Mouse (Mus musculus) layer of hippocampus, adult 8-10 months (tissue): ENCODE results near the gene Pnpo. TPM values are rescaled to one million over a fixed set of nuclear protein-coding genes. Genes with fewer than 3 reads are reported as not detected.

Source experiments
- DNase-seq, 2 experiments: peaks; one replicate each; pipeline ENCODE4 v3.0.0; 2022; ENCODE audit warnings: low spot score in 2 of 2
- total RNA-seq, 4 experiments: library from RNA; stranded (reverse); gene quantifications; 2 replicates each; pipeline ENCODE4 v1.2.4; 2022

Gene Pnpo
- total RNA-seq, 4 experiments from 2014 or later: 38.1 to 41.5 (median 39.6) TPM

DNA sequence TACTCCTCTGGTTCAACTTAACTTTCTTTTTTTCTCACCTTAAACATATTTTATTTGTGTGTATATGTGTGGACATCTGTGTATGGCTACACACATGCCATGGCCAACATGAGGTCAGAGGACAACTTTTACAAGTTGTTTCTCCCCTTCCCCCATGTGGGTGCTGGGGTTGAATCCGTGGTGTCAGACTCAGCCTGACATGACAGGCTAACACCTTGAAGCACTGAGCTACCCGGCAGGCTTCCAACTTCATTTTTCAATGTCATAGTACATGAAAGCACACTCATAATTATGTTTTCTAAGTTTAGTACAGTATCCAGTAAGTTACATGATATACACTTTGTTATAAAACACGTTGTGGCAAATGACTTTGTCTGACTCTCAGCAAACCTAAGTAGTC lies 26.6 kb upstream of the Pnpo start:
- DNase-seq: no peak

DNA sequence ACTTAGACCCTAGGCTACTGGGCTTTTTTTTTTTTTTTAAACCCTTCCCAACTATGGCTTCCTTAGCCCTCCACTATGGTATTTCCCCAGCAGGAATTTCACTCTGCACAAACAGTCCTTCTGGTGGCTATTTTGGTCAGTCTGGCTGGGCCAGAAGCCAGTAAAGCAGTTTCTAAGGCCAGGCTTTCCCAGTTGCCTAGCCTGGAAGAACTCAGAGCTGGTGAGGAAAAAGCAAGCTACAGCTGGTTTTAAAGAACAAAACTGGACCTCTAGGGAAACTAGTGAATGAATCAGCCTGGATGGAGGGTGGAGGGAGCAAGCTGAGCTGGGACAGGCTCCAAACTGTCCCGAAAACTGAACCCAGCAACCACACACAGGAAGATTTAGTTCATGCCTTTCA lies 26.0 kb upstream of the Pnpo start:
- DNase-seq: no peak

DNA sequence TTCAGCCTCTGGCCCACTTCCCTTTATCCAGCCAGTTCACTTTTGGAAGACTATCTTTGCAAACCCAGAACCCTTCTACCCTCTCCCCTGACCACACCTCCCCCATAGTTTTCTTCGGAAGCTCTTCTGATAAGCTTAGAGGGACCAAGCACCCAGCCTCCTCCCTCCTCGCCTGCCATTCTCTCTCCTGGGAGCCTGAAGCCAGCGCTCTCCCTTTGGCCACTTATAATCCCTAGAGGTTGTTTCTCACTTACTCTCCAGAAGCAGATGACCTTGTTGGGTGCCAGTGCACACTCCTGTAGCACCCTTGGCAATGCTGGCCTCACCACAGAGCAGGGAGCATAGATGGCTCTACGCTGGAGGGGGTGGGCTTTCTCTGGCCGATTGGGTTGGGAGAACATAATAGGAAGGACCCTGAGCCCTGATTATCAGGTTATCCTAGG lies 25.5 kb upstream of the Pnpo start:
- DNase-seq: no peak

DNA sequence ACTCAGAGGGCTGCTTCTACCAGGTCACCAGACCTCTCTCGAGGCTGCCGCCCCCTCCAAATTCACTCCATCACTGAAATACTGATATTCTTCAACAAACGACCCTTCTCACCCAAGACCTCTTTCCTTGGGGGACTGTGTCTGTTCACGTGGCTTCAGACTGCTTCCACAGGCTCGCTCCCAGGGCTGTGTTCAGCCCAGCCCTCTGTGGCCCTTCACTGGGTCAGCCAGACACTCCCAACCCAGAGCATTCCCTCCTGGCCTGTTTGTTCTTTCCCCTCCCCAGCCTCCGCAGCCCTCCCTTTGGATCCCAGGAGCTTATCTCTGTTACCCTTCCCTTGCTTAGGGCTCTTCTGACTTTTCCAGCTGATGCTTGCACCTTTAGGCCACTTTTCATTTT lies 24.7 kb upstream of the Pnpo start:
- DNase-seq: no peak

DNA sequence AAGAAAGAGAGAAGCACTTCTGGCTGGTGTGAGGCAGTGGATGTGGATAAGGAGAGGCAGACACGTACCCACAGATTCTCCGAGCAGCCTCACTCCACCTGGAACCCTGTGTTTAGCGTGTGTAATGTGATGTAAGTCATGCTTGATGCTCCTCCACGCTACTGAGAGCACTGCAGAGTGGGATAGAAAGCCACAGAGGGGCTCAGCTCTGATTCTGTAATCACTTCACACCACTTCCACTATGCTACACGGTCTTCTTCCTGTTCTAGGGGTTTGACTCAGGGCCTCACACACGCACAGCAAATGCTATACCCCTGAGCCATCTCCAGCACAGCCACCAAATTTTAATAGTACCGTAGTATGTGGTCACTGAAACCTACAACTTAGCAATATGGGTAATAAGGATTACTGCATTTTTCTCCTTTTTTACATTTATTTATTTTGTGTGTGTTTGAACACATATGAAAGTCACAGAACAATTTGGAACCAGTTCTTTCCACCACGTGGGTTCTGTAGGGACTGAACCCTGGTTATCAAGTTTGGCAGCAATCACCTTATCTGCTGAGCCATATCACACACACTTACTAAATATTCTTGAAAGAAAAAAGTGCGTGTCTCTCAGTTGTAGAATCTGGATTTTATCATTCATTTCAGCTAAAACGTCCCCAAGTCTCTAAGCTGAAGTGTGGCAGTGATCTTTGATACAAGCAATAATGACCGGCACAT lies 23.9 kb upstream of the Pnpo start:
- DNase-seq: no peak

DNA sequence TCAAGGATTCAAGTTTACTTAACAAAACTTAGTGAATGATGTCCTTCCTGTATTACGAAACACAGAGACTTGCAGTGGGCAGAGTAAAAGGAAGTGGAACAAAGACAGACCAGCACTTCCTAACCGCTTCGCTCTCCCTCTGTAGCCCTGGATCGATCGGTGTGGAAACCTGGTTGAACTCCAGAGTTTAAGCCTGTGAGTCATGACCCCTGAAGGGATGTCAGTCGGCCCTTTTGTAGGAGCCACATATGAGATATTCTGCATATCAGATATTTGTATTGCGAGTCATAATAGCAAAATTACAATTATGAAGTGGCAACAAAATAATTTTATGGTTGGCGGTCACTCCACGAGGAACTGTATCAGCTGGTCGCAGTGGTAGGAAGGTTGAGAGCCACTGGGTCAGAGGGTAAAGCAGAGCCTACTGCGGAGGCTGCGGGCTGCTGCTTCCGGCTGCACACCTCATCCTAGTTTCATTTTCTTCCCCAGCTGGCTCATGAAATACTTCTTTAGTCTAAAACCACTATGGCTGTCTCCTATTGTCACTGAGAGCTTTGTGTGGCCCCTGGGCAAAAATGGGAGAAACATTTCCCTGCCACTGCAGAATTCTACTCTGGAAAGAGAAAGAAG lies 23.2 kb upstream of the Pnpo start:
- DNase-seq: no peak

DNA sequence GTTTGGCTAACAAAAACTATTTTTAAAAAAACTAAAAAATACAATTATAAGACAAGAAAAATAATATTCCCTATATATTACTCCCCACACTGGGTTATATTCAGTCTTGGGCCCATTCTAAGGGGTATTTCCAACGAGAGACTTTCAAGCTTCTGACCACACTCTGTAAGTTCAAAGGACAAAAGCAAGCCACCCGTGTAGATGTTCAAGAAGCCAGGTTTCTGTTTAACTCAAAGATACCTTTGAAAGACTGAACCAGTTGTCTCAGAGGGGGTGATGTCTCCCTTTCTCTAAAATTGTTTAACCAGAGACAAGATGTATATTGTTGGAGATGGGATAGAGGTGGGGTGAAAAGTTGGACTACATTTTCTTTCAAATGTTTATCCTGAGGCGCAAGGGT lies 22.4 kb upstream of the Pnpo start:
- no peak for DNase-seq

DNA sequence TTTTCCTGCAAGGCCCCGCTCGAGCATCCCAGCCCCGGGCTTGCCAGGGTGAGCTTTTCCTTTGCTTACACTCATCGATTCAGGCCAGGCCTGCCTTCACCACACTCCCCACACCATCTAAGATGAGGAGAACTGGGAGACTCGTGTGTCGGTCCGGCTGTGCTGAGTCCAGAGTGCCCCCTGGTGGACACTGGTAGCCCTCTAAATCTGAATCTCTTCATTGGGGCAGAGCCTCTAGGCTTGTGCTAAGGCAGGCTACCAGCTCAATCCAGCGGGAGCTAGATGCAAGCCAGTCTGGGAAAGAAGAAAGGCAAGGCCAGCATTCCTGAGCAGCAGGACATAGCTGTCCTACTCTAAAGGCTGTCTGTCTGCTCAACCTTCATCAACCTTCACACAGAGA lies 19.8 kb upstream of the Pnpo start:
- DNase-seq: peak; percentile 83 to 93

DNA sequence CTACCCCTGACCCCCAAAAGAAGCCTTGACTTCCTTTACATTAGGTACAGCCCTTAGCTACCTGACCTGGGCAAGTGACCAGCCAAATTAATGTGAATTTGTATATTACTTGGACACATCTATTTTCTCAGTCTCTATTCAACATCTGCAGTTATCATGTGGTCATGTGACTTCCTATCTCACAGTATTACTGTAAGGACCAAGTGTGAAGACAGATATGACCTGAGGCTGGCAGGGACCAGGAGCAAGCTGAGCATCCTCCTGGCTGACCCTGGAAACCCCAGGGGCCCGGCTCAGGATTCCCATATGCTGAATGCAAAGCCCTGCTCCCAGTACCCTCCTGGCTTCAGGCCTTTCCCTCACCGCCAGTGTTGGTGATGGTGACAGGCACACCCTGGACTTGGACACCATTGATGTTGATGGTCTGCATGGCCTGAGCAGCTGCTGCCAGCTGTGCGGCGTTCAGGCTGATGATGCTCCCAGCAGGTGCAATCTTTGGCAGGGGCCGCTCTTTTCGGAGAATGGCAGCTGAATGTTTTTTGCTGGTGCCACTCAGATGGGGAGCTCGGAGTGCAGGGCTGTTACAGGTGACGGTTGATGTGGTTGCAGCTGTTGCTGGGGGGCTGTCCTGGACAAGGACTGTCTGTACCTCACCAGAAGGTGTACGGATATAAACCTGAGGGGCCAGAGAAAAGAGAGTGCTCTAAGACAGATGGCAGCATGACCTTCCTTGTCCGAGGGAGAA lies 13.4 kb upstream of the Pnpo start:
- DNase-seq: no peak

DNA sequence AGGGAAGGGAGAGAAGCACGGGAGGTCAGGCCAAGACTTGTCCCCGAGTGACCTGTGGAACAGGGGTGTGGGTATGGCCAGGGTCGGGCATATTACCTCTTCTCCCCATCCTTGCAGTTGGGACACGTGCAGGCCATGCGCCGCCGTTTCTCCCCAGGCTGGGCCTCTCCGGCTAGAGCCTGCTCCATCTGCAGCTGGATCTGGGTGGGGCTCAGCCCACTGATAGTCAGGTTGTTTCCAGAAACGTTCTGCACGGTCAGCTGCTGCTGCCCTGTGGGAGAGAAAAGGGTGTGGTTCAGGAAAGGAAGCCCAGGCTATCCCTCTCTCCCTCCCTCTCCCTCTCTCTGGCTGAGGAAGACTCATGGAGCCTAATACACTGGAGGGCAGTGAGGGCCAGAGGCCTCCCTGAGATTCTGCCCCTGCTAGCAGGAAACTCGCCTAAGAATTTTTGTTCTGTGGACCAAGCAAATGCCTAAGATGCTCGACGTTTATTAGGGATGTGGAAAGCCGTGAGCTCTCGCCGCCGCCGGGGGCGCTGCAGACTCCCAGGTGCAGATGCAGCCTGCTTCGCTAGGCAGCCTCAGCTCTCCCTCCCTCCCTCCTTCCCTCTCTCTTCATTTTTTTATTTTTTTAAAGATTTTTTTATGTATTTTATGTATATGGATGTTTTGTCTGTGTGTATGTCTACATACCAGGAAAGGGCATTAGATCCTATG lies 12.4 kb upstream of the Pnpo start:
- DNase-seq: no peak

DNA sequence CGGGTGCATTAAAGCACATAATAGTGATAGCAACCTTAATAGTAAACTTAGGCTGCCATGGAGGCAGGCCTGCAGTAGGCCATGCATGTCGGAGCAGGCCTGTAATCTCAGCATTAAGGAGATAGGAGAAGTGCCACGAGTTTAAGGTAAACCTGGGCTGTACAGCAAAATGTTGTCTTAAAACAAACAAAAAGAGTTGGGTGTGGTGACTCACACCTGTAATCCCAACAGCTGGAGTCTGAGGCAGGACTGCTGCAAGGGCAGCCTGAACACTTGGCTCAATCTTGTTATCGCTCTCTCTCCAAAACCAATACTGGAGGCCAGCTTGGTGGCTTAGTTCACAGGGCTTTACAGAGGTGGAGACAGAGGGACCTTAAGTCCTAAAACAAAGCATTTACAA lies 11.3 kb upstream of the Pnpo start:
- DNase-seq: no peak

DNA sequence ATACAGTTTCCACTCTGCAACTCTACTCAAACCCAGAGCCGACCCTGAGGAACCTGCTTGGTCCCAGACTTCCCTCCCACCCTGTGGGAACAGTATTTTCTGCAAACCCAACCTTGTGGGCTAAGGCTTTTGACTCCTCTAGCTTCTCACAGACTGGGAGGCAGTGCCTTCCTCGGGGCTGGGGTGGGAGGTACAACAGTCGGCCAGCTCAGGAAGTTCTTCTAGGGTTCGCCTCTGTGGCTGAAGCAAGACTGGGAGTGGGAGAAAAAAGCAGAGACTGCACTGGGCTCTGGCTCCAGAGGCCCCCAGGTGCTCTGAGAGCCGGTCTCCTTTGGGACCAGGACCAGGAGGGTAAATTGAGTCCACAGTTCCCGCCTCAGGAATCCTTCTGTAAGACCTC lies 9.1 kb upstream of the Pnpo start:
- no peak for DNase-seq

DNA sequence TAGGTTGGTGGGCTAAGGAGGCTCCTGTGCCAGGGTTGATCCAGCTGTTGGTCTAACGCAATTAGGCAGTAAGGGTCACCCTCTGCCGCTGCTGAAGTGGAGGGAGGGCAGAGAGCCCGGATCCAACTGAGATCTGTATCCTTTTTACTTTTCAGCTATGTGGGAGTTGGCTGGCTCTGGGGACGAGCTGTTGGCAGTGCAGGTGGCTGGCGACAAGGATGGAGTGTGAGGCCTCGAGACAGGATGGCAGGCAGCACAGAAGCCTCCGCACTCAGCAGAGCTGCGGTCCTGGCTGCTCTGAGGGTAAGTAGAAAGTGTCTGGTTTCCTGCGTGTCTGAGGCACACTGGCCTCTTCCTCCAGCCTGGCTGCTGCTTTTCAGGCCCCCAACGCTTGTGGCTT lies 8.6 kb upstream of the Pnpo start:
- no peak for DNase-seq

DNA sequence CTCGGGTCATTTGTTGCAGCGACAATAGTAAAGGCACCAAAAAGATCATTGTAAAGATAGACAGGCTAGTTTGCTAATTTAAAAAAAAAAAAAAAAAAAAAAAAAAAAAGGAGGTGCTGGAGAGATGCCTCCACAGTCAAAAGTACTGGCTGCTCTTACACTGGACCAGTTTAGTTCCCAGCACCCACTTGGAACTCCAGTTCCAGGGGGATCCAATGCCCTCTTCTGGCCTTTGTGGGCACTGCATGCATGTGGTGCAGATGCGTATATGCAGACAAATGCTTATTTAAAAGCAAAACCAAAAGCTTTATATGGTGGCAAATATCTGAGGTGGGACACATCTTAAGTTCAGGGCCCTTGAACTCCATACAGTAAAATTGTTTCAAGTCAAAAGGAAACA lies 7.0 kb upstream of the Pnpo start:
- DNase-seq: no peak

DNA sequence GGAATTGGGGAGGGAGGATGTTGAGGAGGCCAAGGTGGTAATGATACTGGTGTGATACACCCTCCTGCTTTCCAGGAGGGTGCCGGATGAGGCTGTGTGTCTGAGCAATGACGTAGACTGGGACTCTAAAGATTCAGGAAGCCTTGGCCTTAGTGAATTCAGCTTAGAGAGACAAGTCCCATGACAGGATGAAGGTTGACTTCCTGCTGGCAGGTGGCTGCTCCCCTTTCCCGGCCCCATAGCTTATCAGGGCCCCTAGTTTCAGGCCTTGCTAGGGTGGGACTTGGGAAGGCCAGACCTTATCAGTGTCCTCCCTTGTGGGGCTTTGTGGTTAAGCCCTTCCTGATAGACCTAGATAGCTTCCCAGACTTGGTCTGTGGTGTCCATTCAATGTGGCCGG lies 4.1 kb upstream of the Pnpo start:
- DNase-seq: no peak

DNA sequence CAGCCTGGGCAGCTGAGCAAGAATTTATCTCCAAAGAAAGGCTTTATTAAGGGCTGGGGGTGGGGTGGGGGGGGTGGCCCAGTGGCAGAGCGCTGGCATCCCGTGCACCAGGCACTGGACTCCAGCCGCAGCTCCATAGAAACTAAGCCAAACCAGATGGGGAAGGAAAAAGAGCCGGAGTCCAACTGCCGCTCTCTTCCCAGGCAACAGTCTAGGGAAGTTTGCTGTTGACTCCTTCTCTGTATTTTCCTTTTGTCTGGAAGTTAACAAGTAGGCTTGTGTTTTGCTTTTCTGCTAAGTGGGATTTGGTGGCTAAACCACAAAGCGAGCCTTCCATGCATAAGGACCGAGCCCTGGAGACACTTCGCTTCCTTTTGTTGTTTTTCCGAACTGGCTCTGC lies 2.7 kb upstream of the Pnpo start:
- DNase-seq: no peak

DNA sequence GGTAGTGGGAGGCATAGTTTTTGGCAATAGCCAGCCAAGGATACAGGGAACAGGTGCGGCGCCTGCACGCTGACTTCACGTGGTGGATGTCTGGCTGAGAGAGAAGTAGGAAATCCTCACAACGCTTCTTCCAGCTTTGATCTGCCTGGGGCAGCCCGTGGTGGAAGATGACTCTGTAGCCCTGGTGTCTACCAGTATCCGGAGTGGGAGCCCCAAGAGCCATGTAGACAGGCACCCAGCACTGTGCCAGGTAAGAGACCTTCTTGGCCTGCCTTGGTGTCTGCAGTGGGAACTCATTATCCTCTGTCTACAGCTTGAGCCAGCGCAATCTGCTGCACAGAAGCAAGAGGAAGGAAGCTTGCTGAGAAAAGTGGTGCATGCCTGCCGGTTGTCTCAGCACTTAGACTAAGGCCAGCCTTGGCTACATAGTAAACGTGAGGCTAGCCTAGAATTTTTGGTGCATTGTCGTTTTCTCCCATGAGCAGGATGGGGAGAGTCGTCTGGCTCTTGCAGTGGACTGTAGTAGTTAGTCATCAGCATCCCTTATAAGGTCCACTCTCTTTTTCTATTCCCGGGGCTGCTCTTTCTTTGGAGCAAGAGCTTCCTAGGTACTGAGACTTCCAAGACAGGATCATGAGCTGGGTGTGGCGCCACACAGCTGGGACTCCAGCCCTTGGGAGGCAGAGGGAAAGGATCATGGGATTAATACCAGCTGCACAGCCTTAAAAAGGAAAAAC lies 1.2 kb upstream of the Pnpo start:
- no peak for DNase-seq

DNA sequence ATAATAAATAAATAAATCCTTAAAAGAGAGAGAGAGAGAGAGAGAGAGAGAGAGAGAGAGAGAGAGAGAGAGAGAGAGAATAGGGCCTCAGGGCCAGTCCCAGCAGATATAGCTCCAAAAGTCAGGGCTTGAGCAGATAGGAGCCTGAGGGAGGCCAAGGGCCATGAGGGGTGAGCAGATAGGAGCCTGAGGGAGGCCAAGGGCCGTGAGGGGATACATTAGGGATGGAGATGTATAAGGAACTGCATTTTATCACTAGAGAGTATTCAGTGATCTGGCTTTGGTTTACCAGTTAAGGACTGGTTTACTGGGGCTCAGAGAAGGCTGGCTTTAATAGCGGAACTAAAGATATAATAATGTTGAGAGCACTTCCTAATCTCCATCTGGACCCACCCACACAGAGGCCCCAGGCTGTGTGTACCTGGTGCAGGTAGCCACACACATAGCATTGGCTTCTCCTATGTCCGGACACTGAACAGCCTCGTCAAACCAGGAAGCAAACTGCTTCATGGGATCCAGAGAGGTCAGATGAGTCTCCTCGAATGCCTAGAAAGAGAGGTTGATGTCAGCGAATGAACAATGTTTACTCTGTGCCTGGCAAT lies 1.7 kb downstream of the Pnpo start:
- DNase-seq: no peak

DNA sequence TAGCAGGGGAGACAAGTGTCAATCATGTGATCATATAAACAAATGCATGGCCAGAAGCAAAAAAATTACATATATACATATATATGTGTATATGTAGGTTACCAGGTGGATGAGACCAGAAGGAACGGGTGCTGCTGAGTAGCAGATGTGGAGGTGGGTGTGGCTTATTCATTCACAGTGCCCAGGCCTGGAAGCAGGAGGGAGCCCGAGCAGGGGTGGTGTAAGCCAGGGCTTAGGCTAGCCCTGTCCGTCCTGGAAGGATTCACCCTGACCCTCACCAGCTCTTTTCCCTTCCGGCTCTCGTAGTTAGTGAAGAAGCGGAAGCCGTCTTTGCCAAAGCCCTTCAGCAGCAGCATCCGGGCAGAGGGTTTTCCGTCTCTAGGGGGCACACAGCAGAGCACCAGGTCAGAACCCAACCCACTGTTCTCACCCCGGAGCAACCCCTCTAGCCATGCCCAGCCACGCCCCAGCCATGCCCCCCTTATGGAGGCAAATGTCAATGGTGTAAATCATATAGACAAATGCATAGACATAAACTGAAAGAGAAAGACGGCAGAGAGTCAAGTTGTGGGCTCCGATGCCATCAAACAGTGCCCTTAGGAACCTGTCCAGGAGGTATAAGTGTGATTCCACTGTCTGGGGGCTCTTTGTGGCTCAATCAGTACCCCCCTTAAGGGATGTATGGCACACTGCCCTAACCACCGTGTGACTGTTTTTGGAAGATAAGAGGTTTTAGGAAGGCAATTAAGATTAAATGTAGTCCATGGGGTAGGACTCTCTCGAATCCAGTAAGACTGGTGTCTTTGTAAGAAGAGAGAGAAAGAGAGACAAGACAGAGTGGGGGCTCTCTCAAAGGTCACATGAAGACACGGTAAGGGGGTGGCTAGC lies 3.0 kb downstream of the Pnpo start:
- no peak for DNase-seq

DNA sequence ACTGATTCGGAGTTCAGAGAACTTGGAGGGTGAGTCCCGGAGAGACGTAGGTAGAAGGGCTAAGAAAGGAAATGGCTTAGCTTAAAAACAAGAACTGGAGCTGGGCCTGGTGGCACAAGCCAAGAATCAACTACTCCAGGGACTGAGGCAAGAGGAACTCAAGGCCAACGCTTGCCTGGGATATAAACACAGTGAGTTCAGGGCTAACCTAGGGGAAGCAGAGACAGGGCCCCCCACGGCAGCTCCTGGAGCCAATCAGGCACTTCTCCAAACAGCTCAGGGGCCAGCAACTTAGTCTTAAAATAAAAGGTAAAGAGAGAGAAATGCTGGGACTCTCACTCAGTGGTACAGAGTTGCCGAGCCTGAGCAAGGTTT lies 5.4 kb downstream of the Pnpo start:
- no peak for DNase-seq
